Mouse (Mus musculus): ENCODE measurements around the gene Ms4a4b.
A peak's percentile ranks its signal among the peaks of the same experiment; 100 is the strongest.
"Not testable (repeated sequence)": the region's sequence is repeated elsewhere in the genome, so short reads cannot be mapped to it uniquely, and the experiment has no call there.

Gene Ms4a4b

GRCm38 (mm10) chr19:11443338-11443737 lies at the start of gene Ms4a4b:
Gene Ms4a4b (plus strand): TSS chr19:11443553.
- no peak for DNase-seq (ENCODE audit: inconsistent ontology term)

DNA sequence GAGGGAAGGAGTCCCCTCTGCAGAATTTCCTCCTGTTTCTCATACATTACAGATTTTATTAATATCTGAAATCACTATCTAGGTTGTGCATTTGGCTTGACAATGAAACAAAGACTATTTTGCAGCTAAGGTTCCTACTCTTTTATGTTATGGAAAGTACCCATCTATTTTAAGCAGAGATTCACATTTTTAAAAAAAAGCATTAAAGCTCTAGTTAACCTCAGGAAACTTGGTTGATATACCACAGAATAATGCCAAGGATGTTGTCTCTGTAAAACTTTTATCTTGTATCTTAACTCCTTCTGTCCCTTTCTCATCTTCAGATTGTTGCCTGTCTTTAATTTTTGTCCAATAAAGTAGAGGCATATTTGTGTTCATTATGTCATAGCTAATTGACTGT lies 47.6 kb upstream of the Ms4a4b start:
- DNase-seq (ENCODE audit: inconsistent ontology term), result no peak

- no peak for DNase-seq (ENCODE audit: inconsistent ontology term)
These were observed 38.8 kb upstream of the Ms4a4b start, which contains the start of gene Ms4a4c for GRCm38 (mm10) chr19:11404527-11404926. Gene Ms4a4c (plus strand): TSS chr19:11404770.

- DNase-seq (ENCODE audit: inconsistent ontology term), result no peak
These were observed 35.9 kb upstream of the Ms4a4b start for GRCm38 (mm10) chr19:11407428-11407827.

DNA sequence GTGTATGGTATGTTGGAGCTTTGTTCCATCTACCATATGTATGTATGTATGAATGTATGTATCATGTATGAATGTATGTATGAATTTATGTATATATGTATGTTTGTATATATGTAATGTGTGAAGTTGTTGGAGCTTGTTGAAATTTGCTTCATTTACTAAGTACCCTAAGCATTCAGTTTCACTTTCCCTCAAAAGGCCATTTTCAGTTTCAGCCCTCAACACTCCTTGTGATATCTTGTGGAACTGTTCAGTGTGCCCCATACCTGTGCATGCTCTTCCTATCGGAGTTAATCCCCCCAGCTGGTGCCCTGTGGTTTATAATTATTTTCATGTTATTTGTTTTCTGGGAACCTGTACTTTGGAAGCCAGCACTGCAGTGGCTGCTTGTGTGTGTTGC lies 34.8 kb upstream of the Ms4a4b start:
- no peak for DNase-seq (ENCODE audit: inconsistent ontology term)

- DNase-seq (ENCODE audit: inconsistent ontology term), result no peak
These were observed 31.7 kb upstream of the Ms4a4b start for GRCm38 (mm10) chr19:11411640-11412039.

DNA sequence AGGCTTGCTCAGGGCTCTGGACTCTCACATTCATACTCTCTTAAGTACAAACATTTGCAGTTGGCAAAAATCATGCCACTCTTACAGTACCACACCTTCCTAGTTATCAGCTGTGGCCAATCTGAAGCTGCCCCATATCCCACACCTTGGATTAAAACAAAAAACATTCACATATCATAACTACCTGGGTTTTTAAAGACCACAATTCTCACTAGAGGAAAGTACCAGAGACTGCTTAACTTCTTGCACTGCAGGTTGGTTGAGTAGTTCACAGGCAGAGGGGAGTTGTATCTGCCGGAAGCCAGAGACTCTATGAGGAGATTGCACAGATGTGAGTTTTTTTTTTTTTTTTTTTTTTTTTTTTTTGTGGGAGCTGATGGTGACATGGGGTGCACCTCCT lies 29.3 kb upstream of the Ms4a4b start:
- no peak for DNase-seq (ENCODE audit: inconsistent ontology term)

GRCm38 (mm10) chr19:11415581-11415980 lies 27.8 kb upstream of the Ms4a4b start:
- no peak for DNase-seq (ENCODE audit: inconsistent ontology term)

- not testable (repeated sequence) for DNase-seq (ENCODE audit: inconsistent ontology term)
These were observed 24.5 kb upstream of the Ms4a4b start for GRCm38 (mm10) chr19:11418865-11419264.

GRCm38 (mm10) chr19:11431209-11431608 lies 12.1 kb upstream of the Ms4a4b start:
- DNase-seq (ENCODE audit: inconsistent ontology term), result peak; percentile 1

DNA sequence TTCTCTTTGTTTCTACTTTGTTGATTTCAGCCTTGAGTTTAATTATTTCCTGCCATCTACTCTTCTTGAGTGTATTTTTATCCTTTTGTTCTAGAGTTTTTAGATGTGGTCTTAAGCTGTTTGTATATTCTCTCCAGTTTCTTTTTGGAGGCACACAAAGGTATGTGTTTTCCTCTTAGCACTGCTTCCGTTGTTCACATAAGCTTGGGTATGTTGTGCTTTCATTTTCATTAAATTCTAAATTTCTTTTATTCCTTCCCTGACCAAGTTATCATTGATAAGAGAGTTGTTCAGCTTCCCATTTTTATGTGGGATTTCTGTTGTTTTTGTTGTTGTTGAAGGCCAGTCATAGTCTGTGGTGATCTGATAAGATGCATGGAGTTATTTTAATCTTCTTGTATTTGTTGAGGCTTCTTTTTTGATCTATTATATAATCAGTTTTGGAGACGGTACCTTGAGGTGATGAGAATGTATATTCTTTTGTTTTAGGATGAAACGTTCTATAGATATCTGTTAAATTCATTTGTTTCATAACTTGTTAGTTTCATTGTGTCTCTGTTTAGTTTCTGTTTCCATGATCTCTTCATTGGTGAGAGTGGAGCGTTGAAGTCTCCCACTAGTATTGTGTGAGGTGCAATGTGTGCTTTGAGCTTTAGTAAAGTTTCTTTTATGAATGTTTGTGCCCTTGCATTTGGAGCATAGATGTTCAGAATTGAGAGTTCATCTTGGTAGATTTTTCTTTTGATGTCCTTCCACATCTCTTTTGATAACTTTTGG lies 8.1 kb upstream of the Ms4a4b start:
- no peak for DNase-seq (ENCODE audit: inconsistent ontology term)

DNA sequence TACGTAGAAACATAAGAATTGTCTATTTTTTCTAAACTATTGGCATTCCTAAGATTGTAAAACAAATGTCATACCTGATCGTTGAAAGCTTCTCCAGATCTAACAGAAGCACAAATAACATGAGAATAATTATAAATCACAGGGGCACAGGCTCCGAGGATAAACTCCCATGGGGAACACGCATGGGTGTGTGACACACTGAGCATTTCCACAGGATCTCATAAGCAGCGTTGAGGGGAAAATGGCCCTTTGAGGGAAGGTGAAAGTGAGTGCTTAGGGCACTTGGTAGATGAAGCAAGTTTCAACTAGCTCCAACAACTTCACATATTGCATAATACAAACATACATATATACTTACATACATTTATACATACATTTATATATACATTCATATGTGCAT lies 611 bp downstream of the Ms4a4b start:
- no peak for DNase-seq (ENCODE audit: inconsistent ontology term)

- no peak for DNase-seq (ENCODE audit: inconsistent ontology term)
These were observed 3.9 kb downstream of the Ms4a4b start for GRCm38 (mm10) chr19:11447238-11447637.

GRCm38 (mm10) chr19:11459041-11459440 lies 15.7 kb downstream of the Ms4a4b start:
- DNase-seq (ENCODE audit: inconsistent ontology term), result not testable (repeated sequence)

DNA sequence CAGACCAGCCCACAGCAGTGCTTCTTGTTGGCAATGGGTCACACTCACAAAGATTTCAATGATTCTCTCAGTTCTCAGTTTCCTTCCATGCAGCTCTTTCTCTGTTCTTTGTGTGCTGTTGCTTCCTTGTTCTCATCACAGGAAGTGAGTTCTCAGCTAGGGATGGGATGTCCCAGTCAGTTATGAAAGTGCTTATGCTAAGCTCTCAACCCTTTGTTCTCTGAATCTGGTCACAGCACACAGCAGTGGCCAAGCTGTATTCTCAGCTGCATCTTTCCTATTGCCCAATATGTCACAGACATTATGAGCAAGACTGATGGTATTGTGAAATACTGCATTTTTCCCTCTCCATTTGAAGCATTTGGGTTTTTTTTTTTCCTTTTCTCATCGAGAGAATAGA lies 21.4 kb downstream of the Ms4a4b start:
- DNase-seq (ENCODE audit: inconsistent ontology term), result not testable (repeated sequence)

- no peak for DNase-seq (ENCODE audit: inconsistent ontology term)
These were observed 23.1 kb downstream of the Ms4a4b start for GRCm38 (mm10) chr19:11466471-11466870.

GRCm38 (mm10) chr19:11468361-11468760 lies 25.0 kb downstream of the Ms4a4b start:
- DNase-seq (ENCODE audit: inconsistent ontology term), result not testable (repeated sequence)

- not testable (repeated sequence) for DNase-seq (ENCODE audit: inconsistent ontology term)
These were observed 25.9 kb downstream of the Ms4a4b start, which contains the start of gene Ms4a6c for GRCm38 (mm10) chr19:11469215-11469614. Gene Ms4a6c (plus strand): TSS chr19:11469366.

DNA sequence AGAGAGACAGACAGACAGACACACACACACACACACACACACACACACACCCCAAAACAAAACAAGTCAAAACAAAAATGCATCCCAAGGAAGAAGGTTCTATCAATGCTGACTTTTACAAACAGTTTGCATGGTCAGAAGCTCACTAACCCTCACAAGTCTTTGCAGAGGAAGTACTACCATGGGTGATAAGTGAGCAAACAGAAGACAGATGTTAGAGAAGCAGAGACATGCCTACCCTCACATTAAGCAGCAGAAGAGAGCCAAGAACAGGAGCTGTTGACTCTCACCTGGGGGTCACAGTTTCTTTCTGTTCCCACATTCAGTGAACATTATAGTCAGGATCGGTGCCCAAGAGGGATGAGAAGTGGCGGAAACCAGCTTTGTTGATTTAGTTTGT lies 36.4 kb downstream of the Ms4a4b start:
- DNase-seq (ENCODE audit: inconsistent ontology term), result no peak

DNA sequence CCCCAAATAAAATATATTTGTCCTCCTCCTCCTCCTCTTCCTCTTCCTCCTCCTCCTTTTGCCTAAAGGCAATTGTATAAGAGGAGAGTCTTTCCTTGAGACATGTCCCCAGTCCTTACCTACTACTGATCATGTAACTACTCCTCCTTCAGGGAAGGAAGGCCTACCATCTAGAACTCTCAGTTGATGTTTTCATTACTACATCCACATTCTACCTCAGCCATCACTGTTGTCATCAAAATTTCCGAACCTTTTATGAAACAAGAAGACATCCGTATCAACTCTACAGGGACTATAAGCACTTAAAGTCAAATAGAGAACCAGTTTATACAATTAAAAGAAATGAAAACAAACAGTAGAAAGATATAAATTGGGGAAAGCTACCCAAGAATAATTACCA lies 39.3 kb downstream of the Ms4a4b start:
- DNase-seq (ENCODE audit: inconsistent ontology term), result no peak

DNA sequence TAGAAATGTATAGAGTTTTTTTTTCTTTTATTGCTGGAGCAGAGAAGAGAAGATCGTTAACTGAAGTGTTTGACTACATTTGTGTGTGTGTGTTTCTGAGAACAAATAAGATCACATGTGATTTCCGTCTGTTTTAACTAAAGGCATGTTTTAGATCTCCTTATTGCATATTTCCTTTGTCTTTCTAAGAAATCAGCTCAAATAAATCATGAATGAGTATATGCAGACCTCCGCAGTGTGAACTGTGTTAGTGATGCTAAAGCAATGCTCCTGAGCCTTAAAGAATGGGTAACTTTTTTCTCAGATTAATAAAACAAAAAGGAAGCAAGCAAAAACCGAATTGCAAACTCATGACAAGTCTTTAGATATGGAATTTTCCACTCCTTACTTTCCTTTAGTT lies 40.6 kb downstream of the Ms4a4b start:
- DNase-seq (ENCODE audit: inconsistent ontology term), result no peak

DNA sequence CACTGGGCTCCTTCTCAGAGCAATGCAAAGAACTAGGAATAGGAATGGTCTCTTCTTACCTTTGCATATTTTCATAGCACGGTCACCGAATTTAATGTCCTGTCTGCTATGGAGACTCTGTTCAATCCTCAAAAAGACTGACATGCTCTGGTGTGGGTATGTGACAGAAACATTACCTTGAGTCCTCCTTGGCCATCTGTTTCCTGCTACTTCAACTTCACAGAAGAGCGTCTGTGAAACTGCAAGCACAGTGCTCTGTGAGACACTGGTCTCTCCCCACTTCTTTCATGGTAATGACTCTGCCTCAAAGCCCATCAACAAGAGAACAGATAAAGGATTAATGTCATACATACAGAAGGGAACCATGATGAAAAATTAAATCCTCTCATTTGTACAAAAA lies 41.0 kb downstream of the Ms4a4b start:
- DNase-seq (ENCODE audit: inconsistent ontology term), result no peak

DNA sequence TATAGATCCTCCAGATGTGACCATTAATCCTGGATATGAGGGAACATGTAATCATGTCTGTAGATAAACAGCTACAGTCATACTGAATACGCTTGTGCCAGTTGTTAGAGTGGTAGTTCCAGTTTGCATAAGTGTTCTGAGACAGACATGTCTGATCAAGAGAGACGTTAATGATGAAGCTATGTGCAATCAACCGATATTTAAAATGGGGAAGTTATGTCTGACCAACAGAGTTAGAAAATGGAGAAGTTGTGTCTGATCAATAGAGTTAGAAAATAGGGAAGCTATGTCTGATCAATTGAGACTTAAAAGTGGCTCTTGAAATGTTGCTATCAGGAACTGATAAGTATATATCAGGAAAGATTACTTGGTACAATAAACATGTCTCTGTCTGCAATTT lies 41.9 kb downstream of the Ms4a4b start:
- no peak for DNase-seq (ENCODE audit: inconsistent ontology term)

DNA sequence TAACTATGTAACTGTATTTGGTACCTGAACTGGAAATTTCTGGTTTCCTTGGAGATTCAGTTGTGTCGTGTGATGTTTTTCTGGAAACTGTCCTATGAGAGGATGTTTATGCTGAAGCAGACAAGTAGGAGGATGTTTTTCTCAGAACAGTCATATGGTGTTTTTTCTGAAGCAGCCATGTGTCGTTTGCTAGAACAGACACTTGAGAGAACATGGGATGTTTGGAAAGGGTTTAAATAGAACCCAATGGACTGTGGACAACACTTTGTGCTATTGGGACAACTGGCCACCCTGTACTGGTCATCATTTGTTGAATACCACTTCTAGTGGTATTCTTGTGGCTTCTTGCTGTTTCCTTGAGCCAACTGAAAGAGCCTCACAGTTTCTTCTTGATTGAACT lies 42.4 kb downstream of the Ms4a4b start, which contains the start of gene Gm8369:
Gm8369 (plus strand) TSS at position 193 of the 400 bp plus-strand sequence.
- DNase-seq (ENCODE audit: inconsistent ontology term), result no peak
